Mouse (Mus musculus) lung, adult 2 months (tissue): ENCODE results near the gene Inpp5a. TPM values are rescaled to one million over a fixed set of nuclear protein-coding genes. Genes with fewer than 3 reads are reported as not detected.

Source experiments
- DNase-seq: peaks from one replicate; pipeline ENCODE4 v3.0.0; 2022
- H3K4me1 ChIP-seq: fragments of 200-500 bp; 2 replicates; pipeline ENCODE4 v1.6.1; 2011; ENCODE audit warnings: low read length; ENCODE audit not compliant: control insufficient read depth, insufficient read depth
- H3K4me3 ChIP-seq: fragments of 200-500 bp; replicated peaks from 2 replicates; pipeline ENCODE3; 2011; ENCODE audit warnings: low read depth, mild to moderate bottlenecking, control low read depth, low read length; ENCODE audit errors: extremely low read depth
- CTCF ChIP-seq: fragments of 200-500 bp; IDR thresholded peaks from 2 replicates; pipeline ENCODE4 v1.5.1; 2011; ENCODE audit warnings: mild to moderate bottlenecking, low read length, control low read depth; ENCODE audit not compliant: insufficient read depth
- POLR2A ChIP-seq: fragments of 200-500 bp; IDR thresholded peaks from 2 replicates; pipeline ENCODE4 v1.6.1; 2011; ENCODE audit warnings: low read depth, mild to moderate bottlenecking, control low read depth, low read length, borderline replicate concordance; ENCODE audit errors: extremely low read depth
- WGBS: fragments of 180-500 bp; shearing (Covaris S2); methylation state at CpG from one replicate; pipeline ENCODE4 v1.1.7; 2018; 5-methylcytosine and 5-hydroxymethylcytosine counted together
- polyA plus RNA-seq: library from polyadenylated mRNA; depleted of rRNA; stranded (reverse); fragments of >200 nt; gene quantifications from 2 replicates; pipeline ENCODE4 v1.2.3, GENCODE M21; 2012

Inpp5a gene
- polyA plus RNA-seq, 1 experiment = 61.0 TPM

DNA sequence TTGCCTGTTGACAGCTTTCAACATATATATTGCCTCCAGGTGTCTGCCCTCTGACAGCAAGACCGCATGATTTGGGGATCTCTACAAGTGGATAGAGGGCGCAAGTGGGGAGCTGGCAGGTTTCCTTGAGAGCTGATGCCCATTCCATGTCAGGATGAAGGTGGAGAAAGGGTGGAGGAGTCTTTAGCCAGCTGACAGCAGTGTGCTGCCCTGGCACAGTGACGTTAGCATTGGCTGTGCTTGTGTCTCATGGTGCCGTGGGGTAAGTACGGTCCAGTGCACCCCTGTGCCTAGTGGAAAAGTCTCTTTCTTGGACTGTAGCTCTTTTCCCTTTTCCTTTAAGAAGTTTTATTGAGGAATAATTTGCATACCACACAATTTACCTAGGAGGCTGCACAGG, 9.2 kb downstream of the Inpp5a start:
- 53% methylated on average over 5 of the region's 5 CpGs for WGBS
- Histone ChIP-seq H3K4me3 (no peak overlapping the region), H3K4me1 (peaks cover 52% of the 10 kb centered on the region)
- DNase-seq = no peak
- no peak for TF ChIP-seq CTCF

DNA sequence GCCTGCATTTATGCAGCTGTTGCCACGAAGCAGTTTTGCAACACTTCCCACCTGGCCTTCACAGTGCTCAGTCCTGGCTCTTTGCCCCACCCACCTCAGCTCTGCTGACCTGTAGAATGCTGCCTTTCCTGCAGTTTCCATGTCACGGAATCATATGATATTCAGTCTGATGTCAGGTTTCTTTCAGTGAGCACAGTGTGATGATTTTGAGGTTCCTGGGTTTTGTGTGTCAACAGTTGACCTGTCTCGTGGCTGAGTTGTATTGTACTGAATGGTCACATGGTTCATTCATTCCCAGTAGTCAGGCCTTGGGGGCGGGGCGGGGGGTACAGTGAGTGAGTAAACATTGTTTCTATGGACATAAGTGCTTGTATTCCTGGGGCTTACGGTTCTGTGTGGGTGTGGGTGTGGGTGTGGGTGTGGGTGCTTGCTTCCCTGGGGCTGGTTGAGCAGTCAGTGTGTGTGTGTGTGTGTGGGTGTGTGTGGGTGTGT, 9.7 kb downstream of the Inpp5a start:
- Histone ChIP-seq H3K4me1 (peaks cover 49% of the 10 kb centered on the region), H3K4me3 (no peak overlapping the region)
- TF ChIP-seq CTCF (no peak), POLR2A (no peak)
- peak; percentile 37 for DNase-seq
- WGBS = 39% methylated on average over 6 of the region's 6 CpGs

DNA sequence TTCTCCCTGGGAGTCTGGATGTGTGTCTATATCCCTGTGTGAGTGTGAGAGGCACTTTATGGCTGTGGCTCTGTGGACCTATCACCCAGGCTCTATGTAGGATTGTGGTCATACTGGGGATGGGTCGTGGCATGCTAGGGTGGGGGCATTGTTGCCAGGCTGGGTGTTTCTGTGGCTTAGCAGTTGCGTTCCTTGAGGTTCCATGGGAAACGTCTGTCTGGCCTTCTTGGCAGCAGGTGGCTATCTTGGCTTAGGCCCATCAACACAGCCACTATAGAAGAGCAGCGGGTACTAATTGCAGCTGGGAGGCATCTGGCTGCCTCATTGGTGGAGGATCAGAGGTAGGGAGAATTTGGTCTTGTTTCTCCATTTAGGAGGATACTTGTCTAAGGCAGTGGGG, 10.7 kb downstream of the Inpp5a start:
- no peak for TF ChIP-seq CTCF
- DNase-seq = no peak
- no peak overlapping the region for H3K4me3 ChIP-seq
- 43% methylated on average over 4 of the region's 4 CpGs for WGBS
- peaks cover 45% of the 10 kb centered on the region for H3K4me1 ChIP-seq

DNA sequence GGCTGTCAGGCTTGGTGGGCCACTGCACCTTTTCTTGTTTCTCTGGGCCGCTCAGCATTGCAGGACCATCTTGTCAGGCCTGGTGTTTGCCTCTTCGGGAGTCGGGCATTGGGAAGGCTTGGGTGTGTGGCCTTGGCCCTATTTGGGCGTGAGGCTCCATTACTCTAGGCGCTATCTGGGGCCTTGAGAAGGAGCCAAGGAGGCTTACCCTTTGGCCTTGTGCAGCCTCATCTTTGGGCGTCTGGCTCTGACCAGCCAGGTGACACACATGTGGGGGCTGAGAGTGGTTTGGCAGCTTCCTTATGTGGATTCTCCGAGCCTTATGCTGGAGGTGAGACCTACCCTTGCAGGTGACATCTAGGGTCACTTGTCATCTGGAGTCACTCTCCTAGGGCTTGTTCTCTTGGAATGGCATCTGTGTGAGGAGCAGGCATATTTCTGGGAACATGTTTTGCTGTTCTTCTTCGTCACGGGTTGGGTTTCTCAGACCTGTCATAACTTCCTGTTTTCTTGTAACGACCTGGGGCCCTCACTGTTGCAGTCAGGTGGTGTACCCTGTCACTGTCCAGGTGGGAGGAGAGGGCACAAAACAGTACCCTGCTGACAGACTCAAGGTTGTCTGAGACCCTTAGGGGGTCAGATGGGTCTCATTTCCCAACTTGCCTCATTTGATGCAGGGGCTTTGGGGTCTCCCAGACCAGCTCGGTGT, 11.2 kb downstream of the Inpp5a start:
- no peak for DNase-seq
- TF ChIP-seq CTCF = no peak
- 67% methylated on average over 11 of the region's 11 CpGs for WGBS

DNA sequence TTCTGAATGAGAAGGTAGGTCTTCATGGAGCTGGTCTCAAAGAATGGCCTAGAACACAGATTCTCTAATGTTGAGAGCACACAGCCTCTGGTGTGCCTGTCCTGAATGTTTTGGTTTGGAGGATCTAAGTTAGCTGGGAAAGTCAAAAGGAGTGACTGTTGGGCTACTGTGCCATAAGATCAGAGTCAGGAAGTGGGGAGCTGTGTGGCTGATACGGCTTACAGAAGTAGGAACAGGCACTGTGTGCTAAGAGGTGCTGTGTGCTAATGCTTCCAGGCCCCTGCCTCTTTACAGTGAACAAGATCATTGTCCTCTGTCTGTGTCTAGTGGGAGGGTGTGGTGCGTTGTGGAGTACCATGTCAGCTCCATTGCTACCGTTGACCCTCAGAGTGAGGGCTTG, 12.0 kb downstream of the Inpp5a start:
- peaks cover 39% of the 10 kb centered on the region for H3K4me1 ChIP-seq

More for the DNA sequence above, 11.2 kb downstream of the Inpp5a start:
- Histone ChIP-seq H3K4me1 (peaks cover 40% of the 10 kb centered on the region), H3K4me3 (no peak overlapping the region)

DNA sequence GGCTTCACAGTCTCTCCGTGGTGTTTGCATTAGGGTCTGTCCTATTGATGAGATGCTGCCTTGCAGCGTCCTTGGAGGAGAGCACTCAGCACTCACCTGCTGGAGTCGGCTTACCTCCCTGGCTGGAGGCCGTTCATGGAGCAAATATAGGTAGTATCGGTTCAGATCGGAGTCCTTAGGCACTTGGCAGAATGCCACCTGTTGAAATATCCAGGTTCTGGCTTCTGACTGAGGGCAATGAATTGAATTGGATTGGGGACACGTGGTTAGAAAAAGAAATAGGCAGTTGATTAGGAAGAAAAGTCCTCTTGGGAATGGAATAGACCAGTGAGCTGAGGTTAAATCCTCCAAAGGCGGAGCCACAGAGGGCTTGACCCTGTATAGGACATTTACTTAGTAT, 12.9 kb downstream of the Inpp5a start:
- H3K4me3 ChIP-seq = no peak overlapping the region
- DNase-seq = no peak
- WGBS = 76% methylated on average over 8 of the region's 8 CpGs
- TF ChIP-seq CTCF = no peak
- TF ChIP-seq POLR2A = no peak
- peaks cover 48% of the 10 kb centered on the region for H3K4me1 ChIP-seq

More for the DNA sequence above, 12.0 kb downstream of the Inpp5a start:
- no peak overlapping the region for H3K4me3 ChIP-seq
- DNase-seq = no peak
- TF ChIP-seq CTCF = no peak
- no peak for TF ChIP-seq POLR2A
- 66% methylated on average over 3 of the region's 3 CpGs for WGBS

DNA sequence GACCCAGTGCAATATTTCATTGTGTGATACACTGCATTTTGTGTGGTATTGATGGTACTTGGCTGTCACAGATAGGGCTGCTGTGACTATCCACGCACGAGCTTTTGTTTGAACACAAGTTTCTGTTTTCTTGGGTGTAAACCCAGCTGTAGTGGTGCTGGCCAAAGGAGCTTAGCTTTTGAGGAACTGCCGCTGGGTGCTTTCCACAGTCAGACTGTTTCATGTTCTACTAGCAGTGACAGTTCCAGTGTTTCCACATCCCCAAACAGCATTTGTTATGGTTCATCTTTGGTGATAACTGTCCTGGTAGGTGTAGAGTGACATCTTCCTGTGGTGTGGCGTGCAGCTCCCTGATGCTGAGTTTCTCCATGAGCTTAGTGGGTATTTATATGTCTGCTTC, 13.8 kb downstream of the Inpp5a start:
- peaks cover 46% of the 10 kb centered on the region for H3K4me1 ChIP-seq
- WGBS = 38% methylated on average over 4 of the region's 4 CpGs
- no peak for DNase-seq
- TF ChIP-seq CTCF = 0 out of 2 replicates have a peak, but pooled peaks have one; percentile 6
- no peak for TF ChIP-seq POLR2A
- H3K4me3 ChIP-seq = no peak overlapping the region

DNA sequence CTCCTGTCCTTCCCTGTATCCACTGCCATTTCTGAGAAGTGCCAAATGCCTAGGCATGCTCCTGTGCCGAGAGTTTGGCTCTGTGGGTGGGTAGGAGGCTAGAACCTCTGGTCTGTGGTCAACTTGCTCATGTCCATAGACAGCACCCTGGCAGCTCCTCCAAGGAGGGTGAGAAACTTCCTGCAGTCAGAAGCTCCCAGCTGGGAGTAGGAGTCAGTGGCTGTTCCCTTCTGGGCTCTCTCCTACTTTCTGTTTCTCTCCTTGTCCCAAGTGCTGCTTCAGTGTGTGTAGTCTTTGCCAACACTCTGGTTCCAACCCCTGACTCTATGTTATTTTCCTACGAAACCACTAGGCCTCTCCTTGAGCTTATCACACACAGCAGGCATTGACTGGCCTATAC, 17.7 kb downstream of the Inpp5a start:
- TF ChIP-seq CTCF (no peak), POLR2A (no peak)
- H3K4me1 ChIP-seq = peaks cover 40% of the 10 kb centered on the region
- DNase-seq = no peak
- H3K4me3 ChIP-seq = no peak overlapping the region
- WGBS = 43% methylated on average over 2 of the region's 2 CpGs

DNA sequence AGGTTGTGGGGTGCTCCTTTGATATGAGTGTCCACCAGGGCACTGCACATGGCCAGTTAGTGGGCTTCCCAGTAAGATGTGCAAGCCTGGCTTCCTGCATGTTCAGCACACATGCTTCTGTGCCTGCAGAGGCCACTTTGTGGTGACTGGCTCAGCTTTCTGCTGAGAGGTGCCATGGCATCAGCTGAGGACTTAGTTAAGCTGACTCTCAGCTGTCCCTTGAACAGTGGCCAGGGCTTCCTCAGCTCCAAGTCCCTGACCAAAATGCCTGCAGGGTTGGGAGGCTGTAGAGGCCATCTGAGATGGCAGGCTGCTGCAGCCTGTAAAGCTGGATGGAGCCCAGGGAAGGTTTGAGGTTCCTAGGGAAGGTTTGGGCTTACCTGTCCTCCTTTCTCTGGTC, 19.1 kb downstream of the Inpp5a start:
- TF ChIP-seq POLR2A (no peak), CTCF (no peak)
- Histone ChIP-seq H3K4me1 (peaks cover 46% of the 10 kb centered on the region), H3K4me3 (no peak overlapping the region)
- no peak for DNase-seq

DNA sequence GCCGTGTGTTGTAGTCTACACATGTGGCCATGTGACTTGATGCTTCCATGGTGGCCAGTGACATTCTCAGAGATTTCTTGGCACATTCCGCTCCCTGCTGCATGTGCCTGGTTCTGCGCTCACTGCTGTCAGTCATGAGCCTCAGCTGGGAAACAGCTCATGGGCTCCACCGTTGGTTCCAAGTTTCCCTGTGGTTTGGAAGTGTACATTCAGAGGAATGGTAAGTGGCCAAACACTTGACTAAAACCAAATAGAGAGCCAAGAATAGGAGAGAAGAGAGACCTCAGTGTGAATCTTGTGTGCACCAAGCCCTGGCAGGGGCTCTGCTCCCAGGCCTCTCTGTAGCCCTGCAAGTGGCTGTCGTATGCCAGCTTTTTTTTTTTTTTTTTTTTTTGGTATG, 21.0 kb downstream of the Inpp5a start:
- no peak for DNase-seq
- TF ChIP-seq CTCF (0 out of 2 replicates have a peak, but pooled peaks have one; percentile 30), POLR2A (no peak)
- Histone ChIP-seq H3K4me1 (peaks cover 56% of the 10 kb centered on the region), H3K4me3 (no peak overlapping the region)
- WGBS = 35% methylated on average over 5 of the region's 5 CpGs
